Mouse (Mus musculus) embryonic facial prominence, embryonic 13.5 days (tissue): Measurements from ENCODE around the gene Rab37. TPM values are rescaled to one million over a fixed set of nuclear protein-coding genes. Genes with fewer than 3 reads are reported as not detected.

ENCODE experiments used
- ATAC-seq: fragments of 200-750 bp; cut with Nextera tagmentation; 2 replicates; pipeline ENCODE4 v1.8.0; 2017; ENCODE audit warnings: low read depth; ENCODE audit not compliant: insufficient number of reproducible peaks, insufficient read depth, low FRiP score, low TSS enrichment
- H3K27ac ChIP-seq: fragments of 300-500 bp; sonication (generic); 2 replicates; pipeline ENCODE4 v1.5.1; 2015; ENCODE audit warnings: moderate library complexity, mild to moderate bottlenecking, inconsistent platforms
- H3K27me3 ChIP-seq: fragments of 300-500 bp; sonication (generic); 2 replicates; pipeline ENCODE4 v1.6.1; 2015; ENCODE audit warnings: mild to moderate bottlenecking, inconsistent platforms
- H3K36me3 ChIP-seq: fragments of 300-500 bp; sonication (generic); 2 replicates; pipeline ENCODE4 v1.6.1; 2015; ENCODE audit warnings: mild to moderate bottlenecking, inconsistent platforms
- H3K4me1 ChIP-seq: fragments of 300-500 bp; sonication (generic); 2 replicates; pipeline ENCODE4 v1.6.1; 2015; ENCODE audit warnings: inconsistent platforms
- H3K4me2 ChIP-seq: fragments of 300-500 bp; sonication (generic); 2 replicates; pipeline ENCODE4 v1.6.1; 2015; ENCODE audit warnings: moderate library complexity, mild to moderate bottlenecking, inconsistent platforms
- H3K4me3 ChIP-seq: fragments of 300-500 bp; sonication (generic); 2 replicates; pipeline ENCODE4 v1.5.1; 2015; ENCODE audit warnings: mild to moderate bottlenecking, inconsistent platforms
- H3K9ac ChIP-seq: fragments of 300-500 bp; sonication (generic); 2 replicates; pipeline ENCODE4 v1.6.1; 2015; ENCODE audit warnings: mild to moderate bottlenecking, inconsistent platforms
- H3K9me3 ChIP-seq: fragments of 300-500 bp; sonication (generic); 2 replicates; pipeline ENCODE4 v1.6.1; 2016; ENCODE audit warnings: inconsistent platforms
- WGBS: fragments of 180-500 bp; shearing (Covaris S2); methylation state at CpG from one replicate; pipeline ENCODE4 v1.1.7; 2015; ENCODE audit warnings: mixed read lengths; 5-methylcytosine and 5-hydroxymethylcytosine counted together
- polyA plus RNA-seq: library from polyadenylated mRNA; unstranded; fragments of >200 nt; fragmentation: Nextera tagmentation; extraction: Ambion mirVana; gene quantifications from 2 replicates; pipeline ENCODE4 v1.2.1, GENCODE M21; 2015

Rab37 gene
- polyA plus RNA-seq = 0.89 and 0.98 TPM in 2 replicates

GRCm38 (mm10) chr11:115091362-115091901 lies at the start of gene Rab37:
Gene Rab37, plus strand, starts transcription at chr11:115091431.
- Histone ChIP-seq H3K4me1 (peaks cover 10% of the 10 kb centered on the region), H3K36me3 (no peaks in the 10 kb centered on the region), H3K27ac (no peak within 1 kb of the TSS), H3K9me3 (0 out of 2 replicates have a peak, but pooled peaks cover 3% of the 10 kb centered on the region), H3K9ac (no peak within 1 kb of the TSS), H3K27me3 (peaks cover 45% of the 10 kb centered on the region), H3K4me3 (0 out of 2 replicates have a peak within 1 kb of the TSS, but pooled peaks have one; percentile 4), H3K4me2 (peak within 1 kb of the TSS; percentile 48)
- 1% methylated on average over 36 of the region's 36 CpGs for WGBS
- ATAC-seq = no peak

- WGBS = 71% methylated on average over 2 of the region's 2 CpGs
- no peaks in the 10 kb centered on the region for H3K27me3 ChIP-seq
- H3K4me1 ChIP-seq = no peaks in the 10 kb centered on the region
- no peaks in the 10 kb centered on the region for H3K9me3 ChIP-seq
- H3K27ac ChIP-seq = no peak within 1 kb of the TSS
- no peak within 1 kb of the TSS for H3K4me2 ChIP-seq
- no peaks in the 10 kb centered on the region for H3K36me3 ChIP-seq
- H3K4me3 ChIP-seq = no peak within 1 kb of the TSS
- ATAC-seq = no peak
- no peak within 1 kb of the TSS for H3K9ac ChIP-seq
Observed at GRCm38 (mm10) chr11:115048259-115048658, 43.0 kb upstream of the Rab37 start, which contains the start of gene Cd300ld3. Gene Cd300ld3, minus strand, starts transcription at chr11:115048409.

- no peak overlapping the region for H3K27ac ChIP-seq
- H3K36me3 ChIP-seq = no peaks in the 10 kb centered on the region
- no peak for ATAC-seq
- no peak overlapping the region for H3K4me3 ChIP-seq
- no peaks in the 10 kb centered on the region for H3K27me3 ChIP-seq
- no peak overlapping the region for H3K4me2 ChIP-seq
- H3K9me3 ChIP-seq = no peaks in the 10 kb centered on the region
- 47% methylated on average over 3 of the region's 3 CpGs for WGBS
- H3K9ac ChIP-seq = no peak overlapping the region
- no peaks in the 10 kb centered on the region for H3K4me1 ChIP-seq
Observed at GRCm38 (mm10) chr11:115049282-115049895, 41.8 kb upstream of the Rab37 start.

GRCm38 (mm10) chr11:115052206-115052605 lies 39.0 kb upstream of the Rab37 start:
- Histone ChIP-seq H3K27me3 (no peaks in the 10 kb centered on the region), H3K27ac (no peak overlapping the region), H3K4me3 (no peak overlapping the region), H3K4me1 (no peaks in the 10 kb centered on the region), H3K9ac (no peak overlapping the region), H3K9me3 (no peaks in the 10 kb centered on the region), H3K4me2 (no peak overlapping the region), H3K36me3 (no peaks in the 10 kb centered on the region)
- whole genome bisulfite sequencing = 3% methylated on average over 9 of the region's 9 CpGs
- ATAC-seq = no peak

GRCm38 (mm10) chr11:115052991-115053390 lies 38.2 kb upstream of the Rab37 start:
- no peak overlapping the region for H3K4me2 ChIP-seq
- H3K9ac ChIP-seq = no peak overlapping the region
- H3K4me3 ChIP-seq = no peak overlapping the region
- H3K4me1 ChIP-seq = no peaks in the 10 kb centered on the region
- H3K36me3 ChIP-seq = no peaks in the 10 kb centered on the region
- 88% methylated on average over 1 of the region's 1 CpGs for WGBS
- no peaks in the 10 kb centered on the region for H3K27me3 ChIP-seq
- ATAC-seq = no peak
- no peak overlapping the region for H3K27ac ChIP-seq
- H3K9me3 ChIP-seq = no peaks in the 10 kb centered on the region

GRCm38 (mm10) chr11:115054537-115054936 lies 36.7 kb upstream of the Rab37 start:
- H3K4me2 ChIP-seq = no peak overlapping the region
- no peak overlapping the region for H3K9ac ChIP-seq
- no peaks in the 10 kb centered on the region for H3K27me3 ChIP-seq
- no peaks in the 10 kb centered on the region for H3K36me3 ChIP-seq
- no peaks in the 10 kb centered on the region for H3K9me3 ChIP-seq
- H3K4me1 ChIP-seq = no peaks in the 10 kb centered on the region
- H3K27ac ChIP-seq = no peak overlapping the region
- ATAC-seq = no peak
- no peak overlapping the region for H3K4me3 ChIP-seq

GRCm38 (mm10) chr11:115058701-115059100 lies 32.5 kb upstream of the Rab37 start:
- H3K27ac ChIP-seq = no peak overlapping the region
- ATAC-seq = no peak
- no peaks in the 10 kb centered on the region for H3K36me3 ChIP-seq
- no peaks in the 10 kb centered on the region for H3K9me3 ChIP-seq
- H3K9ac ChIP-seq = no peak overlapping the region
- no peak overlapping the region for H3K4me3 ChIP-seq
- no peaks in the 10 kb centered on the region for H3K4me1 ChIP-seq
- WGBS = 65% methylated on average over 4 of the region's 4 CpGs
- H3K4me2 ChIP-seq = no peak overlapping the region
- no peaks in the 10 kb centered on the region for H3K27me3 ChIP-seq

- H3K4me2 ChIP-seq = no peak overlapping the region
- no peak for ATAC-seq
- H3K9ac ChIP-seq = no peak overlapping the region
- 68% methylated on average over 2 of the region's 2 CpGs for WGBS
- H3K4me3 ChIP-seq = no peak overlapping the region
- H3K4me1 ChIP-seq = no peaks in the 10 kb centered on the region
- H3K36me3 ChIP-seq = no peaks in the 10 kb centered on the region
- H3K27me3 ChIP-seq = no peaks in the 10 kb centered on the region
- H3K27ac ChIP-seq = no peak overlapping the region
- no peaks in the 10 kb centered on the region for H3K9me3 ChIP-seq
Observed at GRCm38 (mm10) chr11:115059797-115060196, 31.4 kb upstream of the Rab37 start.

GRCm38 (mm10) chr11:115062077-115062476 lies 29.2 kb upstream of the Rab37 start, which contains the start of gene Cd300e:
Gene Cd300e, minus strand, starts transcription at chr11:115062177.
- no peak within 1 kb of the TSS for H3K27ac ChIP-seq
- H3K9me3 ChIP-seq = no peaks in the 10 kb centered on the region
- ATAC-seq = no peak
- H3K9ac ChIP-seq = no peak within 1 kb of the TSS
- H3K4me3 ChIP-seq = no peak within 1 kb of the TSS
- 26% methylated on average over 5 of the region's 5 CpGs for WGBS
- H3K4me1 ChIP-seq = no peaks in the 10 kb centered on the region
- no peaks in the 10 kb centered on the region for H3K27me3 ChIP-seq
- H3K36me3 ChIP-seq = no peaks in the 10 kb centered on the region
- H3K4me2 ChIP-seq = no peak within 1 kb of the TSS

- Histone ChIP-seq H3K9me3 (no peaks in the 10 kb centered on the region), H3K27ac (no peak overlapping the region), H3K9ac (no peak overlapping the region), H3K4me1 (peaks cover 8% of the 10 kb centered on the region), H3K4me3 (no peak overlapping the region), H3K27me3 (peaks cover 13% of the 10 kb centered on the region; the same call in 1 of the 2 replicates), H3K36me3 (no peaks in the 10 kb centered on the region), H3K4me2 (no peak overlapping the region)
- no peak for ATAC-seq
- 64% methylated on average over 6 of the region's 6 CpGs for WGBS
Observed at GRCm38 (mm10) chr11:115066768-115067167, 24.5 kb upstream of the Rab37 start.

GRCm38 (mm10) chr11:115071015-115071551 lies 20.1 kb upstream of the Rab37 start:
- H3K4me2 ChIP-seq = peak overlapping the region; percentile 40
- H3K27me3 ChIP-seq = peaks cover 18% of the 10 kb centered on the region; the same call in 1 of the 2 replicates
- ATAC-seq = no peak
- H3K9me3 ChIP-seq = no peaks in the 10 kb centered on the region
- WGBS = 7% methylated on average over 9 of the region's 9 CpGs
- H3K36me3 ChIP-seq = no peaks in the 10 kb centered on the region
- 0 out of 2 replicates have a peak overlapping the region, but pooled peaks have one; percentile 27 for H3K9ac ChIP-seq
- H3K27ac ChIP-seq = no peak overlapping the region
- H3K4me1 ChIP-seq = peaks cover 12% of the 10 kb centered on the region
- H3K4me3 ChIP-seq = no peak overlapping the region
